Mouse (Mus musculus) embryonic fibroblast, embryonic 13.5 days (primary cell): ENCODE measurements around the gene Sdf4.

Experiments
- CTCF ChIP-seq: IDR thresholded peaks from 2 replicates; pipeline ENCODE4 v1.5.1; 2011; ENCODE audit warnings: mild to moderate bottlenecking, control low read depth, low read length, moderate library complexity, borderline replicate concordance; ENCODE audit not compliant: insufficient read depth
- POLR2A ChIP-seq: IDR thresholded peaks from 2 replicates; pipeline ENCODE4 v1.6.1; 2011; ENCODE audit warnings: low read depth, mild to moderate bottlenecking, control low read depth, low read length, moderate library complexity

- peak; percentile 81 for TF ChIP-seq POLR2A
- no peak for TF ChIP-seq CTCF
Observed at GRCm38 (mm10) chr4:156031593-156032391, 39.1 kb downstream of the Sdf4 start.
